Mouse (Mus musculus) embryonic facial prominence, embryonic 13.5 days (tissue): ENCODE measurements around the gene Cptp. TPM values are rescaled to one million over a fixed set of nuclear protein-coding genes. Genes with fewer than 3 reads are reported as not detected.

Source experiments
- ATAC-seq: fragments of 200-750 bp; cut with Nextera tagmentation; 2 replicates; pipeline ENCODE4 v1.8.0; 2017; ENCODE audit warnings: low read depth; ENCODE audit not compliant: insufficient number of reproducible peaks, insufficient read depth, low FRiP score, low TSS enrichment
- H3K27ac ChIP-seq: fragments of 300-500 bp; sonication (generic); 2 replicates; pipeline ENCODE4 v1.5.1; 2015; ENCODE audit warnings: moderate library complexity, mild to moderate bottlenecking, inconsistent platforms
- H3K27me3 ChIP-seq: fragments of 300-500 bp; sonication (generic); 2 replicates; pipeline ENCODE4 v1.6.1; 2015; ENCODE audit warnings: mild to moderate bottlenecking, inconsistent platforms
- H3K36me3 ChIP-seq: fragments of 300-500 bp; sonication (generic); 2 replicates; pipeline ENCODE4 v1.6.1; 2015; ENCODE audit warnings: mild to moderate bottlenecking, inconsistent platforms
- H3K4me1 ChIP-seq: fragments of 300-500 bp; sonication (generic); 2 replicates; pipeline ENCODE4 v1.6.1; 2015; ENCODE audit warnings: inconsistent platforms
- H3K4me2 ChIP-seq: fragments of 300-500 bp; sonication (generic); 2 replicates; pipeline ENCODE4 v1.6.1; 2015; ENCODE audit warnings: moderate library complexity, mild to moderate bottlenecking, inconsistent platforms
- H3K4me3 ChIP-seq: fragments of 300-500 bp; sonication (generic); 2 replicates; pipeline ENCODE4 v1.5.1; 2015; ENCODE audit warnings: mild to moderate bottlenecking, inconsistent platforms
- H3K9ac ChIP-seq: fragments of 300-500 bp; sonication (generic); 2 replicates; pipeline ENCODE4 v1.6.1; 2015; ENCODE audit warnings: mild to moderate bottlenecking, inconsistent platforms
- H3K9me3 ChIP-seq: fragments of 300-500 bp; sonication (generic); 2 replicates; pipeline ENCODE4 v1.6.1; 2016; ENCODE audit warnings: inconsistent platforms
- WGBS: fragments of 180-500 bp; shearing (Covaris S2); methylation state at CpG from one replicate; pipeline ENCODE4 v1.1.7; 2015; ENCODE audit warnings: mixed read lengths; 5-methylcytosine and 5-hydroxymethylcytosine counted together
- polyA plus RNA-seq: library from polyadenylated mRNA; unstranded; fragments of >200 nt; fragmentation: Nextera tagmentation; extraction: Ambion mirVana; gene quantifications from 2 replicates; pipeline ENCODE4 v1.2.1, GENCODE M21; 2015

Gene Cptp
- polyA plus RNA-seq, 1 experiment from 2014 or later, result 16.4 TPM

GRCm38 (mm10) chr4:155886330-155886729 lies 17.1 kb upstream of the Cptp start:
- WGBS, result 96% methylated on average over 5 of the region's 5 CpGs
- Histone ChIP-seq H3K36me3 (peaks cover 64% of the 10 kb centered on the region), H3K4me2 (no peak overlapping the region), H3K9me3 (no peaks in the 10 kb centered on the region), H3K4me1 (peaks cover 17% of the 10 kb centered on the region), H3K27me3 (no peaks in the 10 kb centered on the region), H3K9ac (no peak overlapping the region), H3K4me3 (no peak overlapping the region), H3K27ac (no peak overlapping the region)
- no peak for ATAC-seq

GRCm38 (mm10) chr4:155883587-155883986 lies 14.3 kb upstream of the Cptp start:
- Histone ChIP-seq H3K36me3 (peaks cover 61% of the 10 kb centered on the region), H3K9ac (no peak overlapping the region), H3K9me3 (no peaks in the 10 kb centered on the region), H3K4me3 (no peak overlapping the region), H3K4me1 (no peaks in the 10 kb centered on the region), H3K27me3 (no peaks in the 10 kb centered on the region), H3K4me2 (no peak overlapping the region), H3K27ac (no peak overlapping the region)
- ATAC-seq, result no peak
- 87% methylated on average over 3 of the region's 3 CpGs for WGBS

- Histone ChIP-seq H3K27ac (no peak overlapping the region), H3K9ac (no peak overlapping the region), H3K36me3 (peaks cover 56% of the 10 kb centered on the region), H3K4me3 (no peak overlapping the region), H3K27me3 (no peaks in the 10 kb centered on the region), H3K9me3 (no peaks in the 10 kb centered on the region), H3K4me1 (peaks cover 27% of the 10 kb centered on the region), H3K4me2 (no peak overlapping the region)
- ATAC-seq, result no peak
- 88% methylated on average over 7 of the region's 7 CpGs for WGBS
Measured at GRCm38 (mm10) chr4:155871404-155871803, 2.2 kb upstream of the Cptp start.

- Histone ChIP-seq H3K27ac (no peak overlapping the region; the same call in 1 of the 2 replicates), H3K27me3 (no peaks in the 10 kb centered on the region), H3K9me3 (no peaks in the 10 kb centered on the region), H3K4me2 (peak overlapping the region; percentile 98), H3K4me3 (peak overlapping the region; percentile 79), H3K9ac (peak overlapping the region; percentile 79), H3K4me1 (peaks cover 27% of the 10 kb centered on the region), H3K36me3 (peaks cover 52% of the 10 kb centered on the region)
- peak; percentile 45 for ATAC-seq
- WGBS, result 9% methylated on average over 22 of the region's 22 CpGs
Measured at GRCm38 (mm10) chr4:155868614-155869298, 484 bp downstream of the Cptp start.

- peaks cover under 1% of the 10 kb centered on the region; the same call in 1 of the 2 replicates for H3K4me1 ChIP-seq
- ATAC-seq, result no peak
- no peak within 1 kb of the TSS for H3K4me3 ChIP-seq
- 75% methylated on average over 5 of the region's 5 CpGs for WGBS
- no peaks in the 10 kb centered on the region for H3K9me3 ChIP-seq
- peaks cover 55% of the 10 kb centered on the region for H3K36me3 ChIP-seq
- no peak within 1 kb of the TSS for H3K9ac ChIP-seq
- H3K27ac ChIP-seq, result no peak within 1 kb of the TSS
- H3K27me3 ChIP-seq, result no peaks in the 10 kb centered on the region
- H3K4me2 ChIP-seq, result no peak within 1 kb of the TSS
Measured at GRCm38 (mm10) chr4:155863001-155863400, 6.2 kb downstream of the Cptp start, which contains the start of gene Tas1r3. Gene Tas1r3 (minus strand): TSS chr4:155863362.

- Histone ChIP-seq H3K36me3 (peaks cover 64% of the 10 kb centered on the region), H3K4me2 (no peak overlapping the region), H3K27me3 (no peaks in the 10 kb centered on the region), H3K9me3 (no peaks in the 10 kb centered on the region), H3K4me3 (no peak overlapping the region), H3K9ac (no peak overlapping the region), H3K27ac (no peak overlapping the region), H3K4me1 (no peaks in the 10 kb centered on the region)
- WGBS, result 89% methylated on average over 7 of the region's 7 CpGs
- no peak for ATAC-seq
Measured at GRCm38 (mm10) chr4:155861787-155862186, 7.5 kb downstream of the Cptp start.

GRCm38 (mm10) chr4:155859318-155859717 lies 9.9 kb downstream of the Cptp start:
- WGBS, result 16% methylated on average over 13 of the region's 13 CpGs
- Histone ChIP-seq H3K36me3 (peaks cover 66% of the 10 kb centered on the region), H3K4me2 (no peak overlapping the region), H3K9ac (no peak overlapping the region), H3K4me3 (no peak overlapping the region), H3K9me3 (no peaks in the 10 kb centered on the region), H3K27ac (no peak overlapping the region), H3K27me3 (no peaks in the 10 kb centered on the region), H3K4me1 (no peaks in the 10 kb centered on the region)
- ATAC-seq, result peak; percentile 38; the same call in 1 of the 2 replicates

- no peaks in the 10 kb centered on the region for H3K4me1 ChIP-seq
- WGBS, result 95% methylated on average over 3 of the region's 3 CpGs
- no peak overlapping the region for H3K9ac ChIP-seq
- H3K9me3 ChIP-seq, result no peaks in the 10 kb centered on the region
- H3K4me3 ChIP-seq, result no peak overlapping the region
- no peak for ATAC-seq
- peaks cover 76% of the 10 kb centered on the region for H3K36me3 ChIP-seq
- no peak overlapping the region for H3K4me2 ChIP-seq
- no peaks in the 10 kb centered on the region for H3K27me3 ChIP-seq
- no peak overlapping the region for H3K27ac ChIP-seq
Measured at GRCm38 (mm10) chr4:155856881-155857280, 12.4 kb downstream of the Cptp start.

- 90% methylated on average over 12 of the region's 12 CpGs for WGBS
- no peak overlapping the region for H3K4me2 ChIP-seq
- H3K36me3 ChIP-seq, result peaks cover 72% of the 10 kb centered on the region
- no peaks in the 10 kb centered on the region for H3K4me1 ChIP-seq
- ATAC-seq, result no peak
- no peaks in the 10 kb centered on the region for H3K9me3 ChIP-seq
- no peak overlapping the region for H3K9ac ChIP-seq
- no peak overlapping the region for H3K4me3 ChIP-seq
- no peaks in the 10 kb centered on the region for H3K27me3 ChIP-seq
- H3K27ac ChIP-seq, result no peak overlapping the region
Measured at GRCm38 (mm10) chr4:155856071-155856470, 13.2 kb downstream of the Cptp start.

- Histone ChIP-seq H3K4me3 (no peak overlapping the region), H3K27ac (no peak overlapping the region), H3K4me1 (no peaks in the 10 kb centered on the region), H3K27me3 (no peaks in the 10 kb centered on the region), H3K9ac (no peak overlapping the region), H3K4me2 (no peak overlapping the region), H3K36me3 (peaks cover 61% of the 10 kb centered on the region), H3K9me3 (no peaks in the 10 kb centered on the region)
- no peak for ATAC-seq
- 95% methylated on average over 12 of the region's 12 CpGs for WGBS
Measured at GRCm38 (mm10) chr4:155854991-155855390, 14.2 kb downstream of the Cptp start.

- H3K36me3 ChIP-seq, result peaks cover 50% of the 10 kb centered on the region
- H3K4me3 ChIP-seq, result no peak overlapping the region
- peaks cover 13% of the 10 kb centered on the region for H3K4me1 ChIP-seq
- no peaks in the 10 kb centered on the region for H3K27me3 ChIP-seq
- no peak for ATAC-seq
- H3K27ac ChIP-seq, result no peak overlapping the region
- H3K9ac ChIP-seq, result no peak overlapping the region
- H3K4me2 ChIP-seq, result no peak overlapping the region
- WGBS, result 92% methylated on average over 9 of the region's 9 CpGs
- H3K9me3 ChIP-seq, result no peaks in the 10 kb centered on the region
Measured at GRCm38 (mm10) chr4:155853421-155853820, 15.8 kb downstream of the Cptp start.

GRCm38 (mm10) chr4:155851951-155852411 lies 17.3 kb downstream of the Cptp start:
- no peaks in the 10 kb centered on the region for H3K27me3 ChIP-seq
- no peak overlapping the region for H3K27ac ChIP-seq
- peaks cover 21% of the 10 kb centered on the region for H3K4me1 ChIP-seq
- H3K4me3 ChIP-seq, result no peak overlapping the region
- H3K4me2 ChIP-seq, result no peak overlapping the region
- H3K9me3 ChIP-seq, result no peaks in the 10 kb centered on the region
- no peak for ATAC-seq
- no peak overlapping the region for H3K9ac ChIP-seq
- H3K36me3 ChIP-seq, result peaks cover 36% of the 10 kb centered on the region
- WGBS, result 63% methylated on average over 2 of the region's 2 CpGs
